Mouse (Mus musculus) T-cell, adult 2 months (primary cell): Measurements from ENCODE around the gene Psip1.

Experiments
- DNase-seq: peaks from one replicate; pipeline ENCODE4 v3.0.0; 2022; ENCODE audit warnings: low spot score

Psip1 gene

GRCm38 (mm10) chr4:83417820-83418186, 68.5 kb downstream of the Psip1 start:
- DNase-seq, result no peak

- peak; percentile 95 for DNase-seq
Measured at GRCm38 (mm10) chr4:83417160-83417819, 69.0 kb downstream of the Psip1 start, which contains the start of gene Snapc3. Snapc3 (plus strand) TSS chr4:83417724.

GRCm38 (mm10) chr4:83414241-83414824, 71.9 kb downstream of the Psip1 start:
- DNase-seq, result no peak

- no peak for DNase-seq
Measured at GRCm38 (mm10) chr4:83412060-83412459, 74.2 kb downstream of the Psip1 start.

- DNase-seq, result no peak
Measured at GRCm38 (mm10) chr4:83409867-83410505, 76.3 kb downstream of the Psip1 start.

GRCm38 (mm10) chr4:83407688-83408087, 78.6 kb downstream of the Psip1 start:
- DNase-seq, result no peak
